Mouse (Mus musculus): ENCODE measurements around the gene Ddx51.

Gene Ddx51

GRCm38 (mm10) chr5:110652719-110653648 lies at the start of gene Ddx51, which contains the start of gene Noc4l:
Ddx51 (plus strand) TSS chr5:110653451.
Noc4l (minus strand) TSS chr5:110653417.
- DNase-seq (ENCODE audit: low read depth): peak; percentile 98

GRCm38 (mm10) chr5:110604311-110604710 lies 48.9 kb upstream of the Ddx51 start:
- no peak for DNase-seq (ENCODE audit: low read depth)

GRCm38 (mm10) chr5:110605531-110606221 lies 47.6 kb upstream of the Ddx51 start:
- DNase-seq (ENCODE audit: low read depth): peak; percentile 40

GRCm38 (mm10) chr5:110607767-110608166 lies 45.5 kb upstream of the Ddx51 start:
- DNase-seq (ENCODE audit: low read depth): no peak

GRCm38 (mm10) chr5:110608336-110608735 lies 44.9 kb upstream of the Ddx51 start:
- DNase-seq (ENCODE audit: low read depth): no peak

- no peak for DNase-seq (ENCODE audit: low read depth)
Observed at GRCm38 (mm10) chr5:110608941-110609340, 44.3 kb upstream of the Ddx51 start.

- no peak for DNase-seq (ENCODE audit: low read depth)
Observed at GRCm38 (mm10) chr5:110609425-110609824, 43.8 kb upstream of the Ddx51 start.

- no peak for DNase-seq (ENCODE audit: low read depth)
Observed at GRCm38 (mm10) chr5:110609868-110610267, 43.4 kb upstream of the Ddx51 start.

- no peak for DNase-seq (ENCODE audit: low read depth)
Observed at GRCm38 (mm10) chr5:110610484-110610883, 42.8 kb upstream of the Ddx51 start.

GRCm38 (mm10) chr5:110611435-110612158 lies 41.7 kb upstream of the Ddx51 start:
- no peak for DNase-seq (ENCODE audit: low read depth)

- DNase-seq (ENCODE audit: low read depth): no peak
Observed at GRCm38 (mm10) chr5:110619226-110619625, 34.0 kb upstream of the Ddx51 start.

GRCm38 (mm10) chr5:110624319-110624718 lies 28.9 kb upstream of the Ddx51 start:
- DNase-seq (ENCODE audit: low read depth): no peak

- DNase-seq (ENCODE audit: low read depth): no peak
Observed at GRCm38 (mm10) chr5:110627351-110627750, 25.9 kb upstream of the Ddx51 start.

GRCm38 (mm10) chr5:110628156-110628555 lies 25.1 kb upstream of the Ddx51 start:
- no peak for DNase-seq (ENCODE audit: low read depth)

GRCm38 (mm10) chr5:110629525-110630120 lies 23.6 kb upstream of the Ddx51 start:
- no peak for DNase-seq (ENCODE audit: low read depth)

- peak; percentile 83 for DNase-seq (ENCODE audit: low read depth)
Observed at GRCm38 (mm10) chr5:110635951-110636707, 17.1 kb upstream of the Ddx51 start.

GRCm38 (mm10) chr5:110638306-110639074 lies 14.8 kb upstream of the Ddx51 start:
- no peak for DNase-seq (ENCODE audit: low read depth)

GRCm38 (mm10) chr5:110639459-110639858 lies 13.8 kb upstream of the Ddx51 start:
- peak; percentile 93 for DNase-seq (ENCODE audit: low read depth)

- no peak for DNase-seq (ENCODE audit: low read depth)
Observed at GRCm38 (mm10) chr5:110646377-110646776, 6.9 kb upstream of the Ddx51 start.

GRCm38 (mm10) chr5:110653686-110654085 lies 435 bp downstream of the Ddx51 start:
- no peak for DNase-seq (ENCODE audit: low read depth)

All from induced T-regulatory cell, adult 2 months (primary cell).